Mouse (Mus musculus) cerebellum, adult 2 months (tissue): ENCODE measurements around the gene Dock3. TPM values are rescaled to one million over a fixed set of nuclear protein-coding genes. Genes with fewer than 3 reads are reported as not detected.

Experiments used
- DNase-seq, 2 experiments: peaks; one replicate each; pipeline ENCODE4 v3.0.0; 2021
- H3K27ac ChIP-seq: fragments of 200-500 bp; 2 replicates; pipeline ENCODE4 v1.5.1; 2012; ENCODE audit warnings: low read length, control low read depth, inconsistent platforms; ENCODE audit not compliant: insufficient read depth
- H3K27me3 ChIP-seq: fragments of 200-500 bp; 2 replicates; pipeline ENCODE4 v1.6.1; 2012; ENCODE audit warnings: inconsistent platforms, mild to moderate bottlenecking, low read length, moderate library complexity; ENCODE audit not compliant: control insufficient read depth, insufficient read depth
- H3K4me1 ChIP-seq: fragments of 200-500 bp; 2 replicates; pipeline ENCODE4 v1.6.1; 2011; ENCODE audit warnings: low read length; ENCODE audit not compliant: control insufficient read depth, insufficient read depth
- H3K4me3 ChIP-seq: fragments of 200-500 bp; replicated peaks from 2 replicates; pipeline ENCODE3; 2011; ENCODE audit warnings: mild to moderate bottlenecking, low read depth, low read length, control low read depth; ENCODE audit not compliant: insufficient read depth
- CTCF ChIP-seq: fragments of 200-500 bp; IDR thresholded peaks from 2 replicates; pipeline ENCODE4 v1.5.1; 2011; ENCODE audit warnings: low read depth, mild to moderate bottlenecking, control low read depth, low read length, moderate library complexity, borderline replicate concordance; ENCODE audit not compliant: insufficient read depth
- POLR2A ChIP-seq: fragments of 200-500 bp; IDR thresholded peaks from 2 replicates; pipeline ENCODE4 v1.6.1; 2011; ENCODE audit warnings: low read length, control low read depth, borderline replicate concordance; ENCODE audit not compliant: insufficient read depth
- WGBS: fragments of 180-500 bp; shearing (Covaris S2); methylation state at CpG from one replicate; pipeline ENCODE4 v1.1.7; 2018; 5-methylcytosine and 5-hydroxymethylcytosine counted together
- polyA plus RNA-seq: library from polyadenylated mRNA; depleted of rRNA; stranded (reverse); fragments of >200 nt; gene quantifications from 2 replicates; pipeline ENCODE4 v1.2.3, GENCODE M21; 2012

Gene Dock3
- polyA plus RNA-seq, 1 experiment: 121 TPM

DNA sequence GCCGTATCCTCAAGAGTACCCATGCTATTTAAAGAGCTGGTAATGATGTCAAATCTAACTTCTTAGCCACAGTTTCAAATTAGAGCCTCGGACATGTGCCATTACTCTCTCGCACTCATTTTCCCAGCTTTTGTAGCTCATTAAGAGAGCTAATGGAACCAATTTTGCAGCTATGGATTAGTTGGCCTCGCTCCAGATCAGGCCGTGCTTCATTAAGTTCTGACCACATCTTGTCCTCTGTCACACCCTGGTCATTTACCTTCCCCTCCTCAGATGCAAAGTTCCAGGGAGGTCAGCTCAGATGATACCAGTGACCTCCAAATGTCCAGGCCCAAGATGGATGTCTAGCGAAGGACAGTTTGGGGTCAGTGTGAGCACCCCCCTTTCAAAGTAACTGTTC, 43.0 kb upstream of the Dock3 start:
- H3K4me1 ChIP-seq: peaks cover 42% of the 10 kb centered on the region
- no peaks in the 10 kb centered on the region for H3K27me3 ChIP-seq
- H3K4me3 ChIP-seq: no peak overlapping the region
- H3K27ac ChIP-seq: no peak overlapping the region
- WGBS: 72% methylated on average over 6 of the region's 6 CpGs
- no peak for DNase-seq
- no peak for TF ChIP-seq POLR2A
- TF ChIP-seq CTCF: no peak

DNA sequence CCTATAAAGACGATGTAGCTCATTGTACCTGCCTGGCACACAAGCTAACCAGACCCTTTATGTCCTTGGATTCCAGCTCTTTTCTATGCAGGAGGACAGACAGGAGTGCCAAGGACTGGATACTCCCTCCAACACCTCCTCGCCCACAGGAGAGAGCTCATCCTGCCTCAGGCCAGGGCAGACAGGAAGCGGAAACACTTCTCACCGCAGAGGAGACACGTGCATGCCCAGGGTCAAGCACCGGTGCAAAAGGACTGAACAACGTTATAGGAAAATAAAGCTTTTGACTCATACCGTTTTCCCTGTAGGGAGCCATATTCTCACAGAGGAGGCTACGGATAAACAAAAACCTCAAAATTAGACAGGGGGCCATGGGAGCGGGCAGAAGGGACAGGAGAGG, 41.5 kb upstream of the Dock3 start:
- Histone ChIP-seq H3K4me3 (no peak overlapping the region), H3K4me1 (peaks cover 28% of the 10 kb centered on the region), H3K27ac (no peak overlapping the region), H3K27me3 (no peaks in the 10 kb centered on the region)
- WGBS: 45% methylated on average over 10 of the region's 10 CpGs
- TF ChIP-seq POLR2A: no peak
- no peak for DNase-seq

DNA sequence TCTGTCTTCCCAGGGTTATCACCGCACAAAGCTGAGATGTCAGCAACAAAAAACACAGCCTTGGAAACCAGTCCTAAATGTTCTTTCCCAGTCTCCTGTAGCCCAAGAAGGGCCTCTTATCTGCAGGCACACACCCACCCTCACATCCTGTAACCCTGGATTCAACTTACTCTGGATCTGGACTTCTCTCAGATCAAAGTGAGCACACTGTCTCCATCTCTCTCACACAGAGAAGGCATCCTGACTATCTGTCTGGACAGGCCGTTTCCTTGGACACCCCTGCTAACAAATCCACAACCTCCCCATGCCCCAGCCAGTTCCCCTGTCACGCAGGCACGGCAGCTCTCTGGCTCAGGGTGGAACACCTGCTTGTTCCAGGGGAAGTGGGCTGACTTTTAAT, 40.6 kb upstream of the Dock3 start:
- WGBS: 70% methylated on average over 4 of the region's 4 CpGs
- DNase-seq: no peak
- Histone ChIP-seq H3K4me3 (no peak overlapping the region), H3K27ac (no peak overlapping the region), H3K4me1 (peaks cover 20% of the 10 kb centered on the region), H3K27me3 (no peaks in the 10 kb centered on the region)
- TF ChIP-seq POLR2A: no peak
- no peak for TF ChIP-seq CTCF

DNA sequence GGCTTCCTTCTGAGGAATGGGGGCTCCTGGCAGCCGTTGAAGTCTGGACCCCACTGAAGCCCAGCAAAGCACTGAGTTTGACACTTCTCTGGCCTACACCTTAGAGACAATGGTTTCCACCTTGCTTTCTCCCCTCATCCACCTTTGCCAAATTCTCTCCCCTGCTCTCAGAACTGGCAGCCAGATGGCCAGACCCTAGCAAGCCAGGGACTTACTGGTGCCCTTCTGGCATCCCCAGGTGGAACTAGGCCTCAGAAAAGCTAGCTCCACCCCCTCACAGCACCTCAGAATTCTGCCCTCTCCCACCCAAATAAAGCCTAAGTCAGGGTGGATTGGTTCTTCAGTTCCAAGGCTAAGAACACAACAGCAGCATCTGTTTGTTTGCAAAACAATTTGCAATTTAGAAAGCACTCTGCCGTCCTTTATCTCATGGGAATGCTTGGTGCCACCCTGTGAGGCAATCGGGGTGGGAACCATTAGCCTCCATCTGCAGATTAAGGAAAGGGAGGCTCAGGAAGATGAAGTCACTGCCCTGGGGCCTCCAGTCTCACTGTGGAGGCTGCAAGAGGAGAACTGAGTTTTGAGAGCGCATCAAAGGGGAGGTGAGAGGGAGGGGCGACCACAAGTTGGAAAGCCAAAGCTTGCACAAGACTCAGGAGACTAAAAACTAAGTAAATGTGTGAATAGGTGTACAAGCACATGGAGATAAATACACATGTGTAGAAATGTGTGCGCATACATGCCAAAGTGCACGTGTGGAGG, 39.6 kb upstream of the Dock3 start:
- no peak overlapping the region for H3K4me3 ChIP-seq
- H3K4me1 ChIP-seq: peaks cover 20% of the 10 kb centered on the region
- no peak for DNase-seq
- no peak for TF ChIP-seq POLR2A
- no peak overlapping the region for H3K27ac ChIP-seq
- 73% methylated on average over 7 of the region's 7 CpGs for WGBS
- H3K27me3 ChIP-seq: no peaks in the 10 kb centered on the region

DNA sequence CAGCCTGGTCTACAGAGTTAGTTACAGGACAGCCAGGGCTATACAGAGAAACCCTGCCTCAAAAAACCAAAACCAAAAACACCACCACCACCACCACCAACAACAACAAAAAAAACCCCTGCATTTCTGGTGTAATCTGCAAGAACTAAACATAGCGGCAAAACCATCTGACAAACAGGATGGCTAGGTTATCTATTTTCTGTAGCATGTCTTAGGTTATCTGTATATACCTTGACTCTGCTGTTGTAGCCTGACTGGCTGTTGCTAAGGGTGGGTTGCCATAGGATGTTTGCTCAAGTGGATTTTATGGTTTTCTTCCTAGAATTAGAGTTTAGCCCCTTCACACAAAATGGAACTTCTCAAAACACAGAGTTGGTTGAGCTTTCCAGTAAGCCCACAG, 38.1 kb upstream of the Dock3 start:
- H3K27me3 ChIP-seq: no peaks in the 10 kb centered on the region
- H3K27ac ChIP-seq: no peak overlapping the region
- TF ChIP-seq CTCF (no peak), POLR2A (no peak)
- no peak for DNase-seq
- H3K4me1 ChIP-seq: peaks cover 15% of the 10 kb centered on the region
- 94% methylated on average over 1 of the region's 1 CpGs for WGBS
- H3K4me3 ChIP-seq: no peak overlapping the region

DNA sequence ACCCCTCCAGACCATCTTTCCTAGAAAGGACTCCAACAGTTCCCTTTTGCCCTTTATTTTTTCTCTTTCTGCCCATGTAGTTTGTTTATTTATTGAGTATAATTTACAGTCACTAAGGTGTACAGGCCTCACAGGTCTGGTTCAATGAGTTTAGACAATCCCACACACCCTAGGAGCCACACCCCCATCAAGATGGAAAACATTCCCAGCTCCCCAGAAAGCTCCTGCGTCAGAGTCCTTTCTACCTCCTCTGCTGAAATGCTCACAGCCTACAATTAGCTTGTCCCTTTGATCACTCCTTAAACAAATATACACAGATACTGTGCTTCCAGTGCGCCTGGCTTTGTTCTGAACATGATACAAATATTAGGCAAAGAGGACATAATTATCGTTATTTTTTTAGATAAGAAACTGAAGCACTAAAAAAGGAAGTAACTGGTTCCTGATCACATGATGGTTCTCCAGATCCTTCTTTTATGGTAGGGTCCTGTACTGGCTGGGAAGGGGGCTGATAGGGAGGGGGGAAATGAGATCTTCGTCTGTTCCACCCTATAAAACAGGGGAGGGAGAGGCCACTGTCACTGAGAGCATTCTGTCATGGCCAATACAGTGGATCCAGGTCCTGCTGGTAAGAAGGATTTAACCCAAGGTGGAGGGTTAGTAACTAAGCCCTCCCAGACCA, 36.2 kb upstream of the Dock3 start:
- TF ChIP-seq CTCF (no peak), POLR2A (no peak)
- DNase-seq: no peak
- Histone ChIP-seq H3K4me3 (no peak overlapping the region), H3K27me3 (no peaks in the 10 kb centered on the region), H3K27ac (no peak overlapping the region), H3K4me1 (peaks cover 12% of the 10 kb centered on the region)
- WGBS: 86% methylated on average over 4 of the region's 4 CpGs

DNA sequence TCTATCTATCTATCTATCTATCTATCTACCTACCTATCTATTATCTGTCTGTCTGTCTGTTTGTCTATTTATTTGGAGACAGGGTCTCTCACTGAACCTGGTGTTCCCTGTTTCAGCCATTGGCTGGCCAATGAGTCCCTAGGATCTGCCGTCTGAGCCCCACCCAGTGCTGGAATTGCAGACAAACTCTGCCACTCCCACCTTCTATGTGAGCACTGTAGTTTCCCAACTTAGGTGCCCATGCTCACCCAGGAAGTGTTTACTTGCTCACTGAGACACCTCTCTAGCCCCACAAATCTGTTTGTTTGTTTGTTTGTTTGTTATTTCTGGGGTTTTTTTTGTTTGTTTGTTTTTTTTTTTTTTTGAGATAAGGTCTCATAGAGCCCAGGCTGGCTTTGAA, 35.3 kb upstream of the Dock3 start:
- no peaks in the 10 kb centered on the region for H3K27me3 ChIP-seq
- no peak for DNase-seq
- no peak overlapping the region for H3K4me3 ChIP-seq
- H3K27ac ChIP-seq: no peak overlapping the region
- H3K4me1 ChIP-seq: peaks cover 12% of the 10 kb centered on the region
- no peak for TF ChIP-seq CTCF
- TF ChIP-seq POLR2A: no peak
- WGBS: 72% methylated on average over 1 of the region's 1 CpGs

DNA sequence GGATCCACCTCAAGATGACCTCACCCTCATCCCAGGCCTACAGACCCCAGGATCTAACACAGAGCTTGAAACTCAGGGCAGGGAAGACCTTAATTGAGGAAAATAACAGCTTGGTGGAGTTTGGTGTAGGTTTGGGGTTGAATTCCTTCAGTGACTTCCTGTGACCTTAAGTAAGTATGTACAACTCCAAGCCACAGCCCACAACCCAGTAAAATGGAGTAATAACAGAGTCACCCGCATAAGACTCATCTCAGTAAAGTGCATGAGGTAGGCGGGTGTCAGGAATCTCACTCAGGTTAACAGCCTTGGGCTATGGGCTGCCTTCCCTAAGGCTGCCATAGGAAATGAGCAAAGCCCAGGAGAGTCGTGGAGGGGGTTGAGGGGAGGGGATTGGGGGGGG, 33.0 kb upstream of the Dock3 start:
- WGBS: 80% methylated on average over 3 of the region's 3 CpGs
- Histone ChIP-seq H3K27me3 (no peaks in the 10 kb centered on the region), H3K4me3 (no peak overlapping the region), H3K27ac (no peak overlapping the region), H3K4me1 (peaks cover 26% of the 10 kb centered on the region)
- no peak for DNase-seq
- no peak for TF ChIP-seq POLR2A
- no peak for TF ChIP-seq CTCF
